Mouse (Mus musculus) lung, postnatal 10 days (tissue): ENCODE results near the gene Dip2c.
A peak's percentile ranks its signal among the peaks of the same experiment; 100 is the strongest.

Source experiments
- DNase-seq: peaks from one replicate; pipeline ENCODE4 v3.0.0; 2021

The Dip2c gene

DNA sequence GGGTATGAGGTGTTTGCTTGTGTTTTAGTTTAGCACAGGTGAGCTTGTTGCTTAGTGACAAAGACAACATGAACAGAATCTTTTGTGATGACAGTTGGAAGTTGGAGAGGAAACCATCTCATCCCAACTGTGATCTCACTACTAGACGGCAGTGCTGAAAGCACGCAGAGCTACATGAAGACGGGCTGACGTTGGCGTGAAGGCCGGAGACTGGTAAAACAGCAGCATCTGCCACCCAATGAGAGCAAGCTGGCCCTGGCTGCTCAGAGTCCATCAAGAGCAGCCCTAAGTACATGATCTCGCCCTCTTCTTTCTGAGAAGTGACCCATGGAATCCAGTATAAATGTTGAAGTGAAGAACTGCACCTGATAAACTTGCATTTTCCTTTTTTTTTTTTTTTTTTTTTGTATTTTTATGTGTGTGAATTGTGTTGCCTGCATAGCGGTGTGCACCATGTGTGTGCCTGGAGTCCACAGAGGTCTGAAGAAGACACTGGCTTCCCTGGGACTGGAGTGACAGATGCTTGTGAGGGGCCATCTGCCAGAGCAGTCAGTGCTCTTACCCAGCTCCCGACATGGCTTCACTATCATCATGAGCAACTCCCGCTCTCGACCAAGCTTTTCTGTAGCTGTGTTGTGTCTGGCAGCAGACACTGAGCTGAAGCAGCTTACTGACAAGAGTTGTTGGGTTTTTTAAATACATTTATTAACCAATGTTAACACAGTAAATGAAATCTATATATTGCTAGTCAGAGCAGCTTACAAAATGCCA, 408.0 kb downstream of the Dip2c start:
- no peak for DNase-seq

DNA sequence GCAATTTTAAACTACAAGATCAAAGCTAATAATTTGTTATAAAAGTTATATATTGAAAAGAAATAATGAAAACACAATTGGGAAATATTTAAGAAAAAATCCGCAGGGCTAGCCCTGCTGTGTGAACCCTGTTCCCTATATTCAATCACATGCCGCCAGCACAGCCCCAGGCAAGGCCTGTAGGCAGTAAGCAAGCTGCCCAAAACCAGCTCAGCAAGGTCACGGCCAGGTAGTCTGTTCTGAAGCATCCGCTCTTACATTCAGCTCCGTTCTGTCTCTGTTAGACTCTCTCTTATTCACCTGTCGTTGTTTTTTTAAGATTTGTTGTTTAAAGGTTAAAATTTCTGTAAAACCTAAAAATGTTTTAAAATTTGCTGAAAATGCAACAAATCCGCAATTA, 409.9 kb downstream of the Dip2c start:
- no peak for DNase-seq

- DNase-seq, result no peak
Observed at GRCm38 (mm10) chr13:9686765-9687164, 410.4 kb downstream of the Dip2c start.

DNA sequence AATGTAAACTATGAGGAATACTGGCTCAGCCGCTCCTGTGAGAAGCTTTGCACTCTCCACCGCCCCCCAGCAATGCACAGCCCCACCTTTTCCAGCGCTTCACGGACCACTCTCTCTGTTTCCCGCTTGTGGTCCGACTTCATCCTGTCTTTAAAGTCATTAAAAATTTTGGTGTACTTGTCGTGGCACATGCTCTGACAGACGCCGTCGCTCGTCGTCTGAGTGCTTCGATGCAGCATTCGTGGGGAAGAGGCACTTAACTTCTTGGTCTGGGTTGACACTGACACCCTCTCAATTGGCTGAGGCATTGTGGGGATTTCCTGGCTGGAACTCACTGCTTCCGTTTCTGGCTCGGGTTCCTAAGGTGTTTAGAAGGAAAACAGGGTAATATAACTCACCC, 413.0 kb downstream of the Dip2c start:
- DNase-seq, result no peak

GRCm38 (mm10) chr13:9692876-9693275, 416.5 kb downstream of the Dip2c start:
- DNase-seq, result no peak

DNA sequence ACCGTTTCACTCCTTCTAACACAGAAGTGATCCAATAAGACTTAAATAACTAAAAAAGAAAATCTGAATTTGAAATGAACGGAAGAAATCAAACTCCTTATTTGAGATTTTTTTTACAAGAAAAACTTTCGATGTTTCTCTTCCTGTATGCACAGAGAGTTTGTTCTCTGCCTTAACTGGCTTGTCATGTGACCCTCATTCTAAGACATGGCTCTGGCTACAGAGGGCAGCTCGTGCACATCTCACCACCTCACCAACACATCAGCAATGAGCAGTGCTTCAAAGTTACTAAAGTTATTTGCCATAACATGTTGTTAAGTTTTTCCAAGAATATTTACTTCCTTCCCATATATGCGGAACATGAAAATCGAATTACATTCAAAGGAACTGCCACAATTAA, 418.3 kb downstream of the Dip2c start:
- DNase-seq, result no peak

DNA sequence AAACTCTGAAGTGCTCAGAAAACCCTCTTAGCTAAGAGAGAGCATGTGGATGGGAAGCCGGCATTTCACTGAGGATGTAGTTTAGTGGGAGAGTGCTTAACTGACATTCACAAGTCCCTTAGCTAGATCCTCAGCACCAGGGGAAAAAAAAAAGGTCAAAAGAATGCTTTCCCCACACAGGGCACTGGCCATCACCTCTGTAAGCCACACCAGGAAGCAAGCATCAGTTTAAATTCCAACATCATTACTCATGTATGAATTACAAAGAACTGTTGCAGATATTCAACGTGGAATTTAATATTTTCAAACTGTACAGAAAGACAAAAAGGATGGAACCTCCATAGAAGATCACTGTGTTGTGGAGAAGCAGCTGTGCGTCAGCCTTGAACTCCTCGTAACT, 419.1 kb downstream of the Dip2c start:
- no peak for DNase-seq

- DNase-seq, result peak; percentile 65
Observed at GRCm38 (mm10) chr13:9695809-9696208, 419.5 kb downstream of the Dip2c start.

GRCm38 (mm10) chr13:9697340-9697739, 421.0 kb downstream of the Dip2c start:
- no peak for DNase-seq

GRCm38 (mm10) chr13:9702615-9703235, 426.4 kb downstream of the Dip2c start:
- no peak for DNase-seq

GRCm38 (mm10) chr13:9706720-9707119, 430.4 kb downstream of the Dip2c start:
- peak; percentile 12 for DNase-seq

DNA sequence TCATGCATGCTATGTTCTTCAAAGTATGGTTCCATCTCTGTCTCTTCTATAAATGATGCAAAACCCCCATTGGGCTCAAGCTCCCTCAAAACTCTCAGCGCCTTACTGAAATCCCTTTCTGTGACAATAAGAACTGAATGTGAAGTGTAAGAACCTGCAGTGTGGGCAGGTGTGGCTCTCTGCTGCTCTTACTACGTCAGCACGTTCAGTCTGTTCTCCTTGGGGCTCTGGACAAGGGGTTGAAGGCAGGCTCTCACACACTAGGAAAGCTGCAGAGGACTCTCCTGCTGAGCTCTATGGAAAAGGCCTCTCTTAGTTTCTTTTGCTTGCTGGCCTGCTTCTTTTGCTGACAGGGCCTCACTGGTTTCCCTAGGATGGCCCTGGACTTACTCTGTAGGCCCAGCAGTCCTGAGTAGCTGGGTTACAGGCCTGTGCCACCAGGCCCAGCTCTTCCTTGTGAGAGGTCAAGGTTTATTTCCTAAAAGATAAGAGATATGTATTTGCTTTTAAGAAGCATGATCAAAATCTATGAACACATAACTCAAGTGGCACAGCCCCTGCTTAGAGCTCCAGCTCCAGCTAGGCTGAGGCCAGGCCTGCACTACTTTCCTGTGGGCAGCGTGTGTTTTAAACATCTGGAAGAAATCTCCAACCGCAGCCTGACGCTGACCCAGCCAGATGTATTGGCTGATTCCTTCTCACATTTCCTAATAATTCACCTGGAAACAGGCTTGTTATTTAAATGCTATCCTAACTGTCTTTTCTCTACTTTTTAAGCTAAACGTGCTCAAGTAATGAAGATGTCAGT, 432.3 kb downstream of the Dip2c start:
- DNase-seq, result no peak

GRCm38 (mm10) chr13:9712409-9712808, 436.1 kb downstream of the Dip2c start:
- DNase-seq, result no peak

DNA sequence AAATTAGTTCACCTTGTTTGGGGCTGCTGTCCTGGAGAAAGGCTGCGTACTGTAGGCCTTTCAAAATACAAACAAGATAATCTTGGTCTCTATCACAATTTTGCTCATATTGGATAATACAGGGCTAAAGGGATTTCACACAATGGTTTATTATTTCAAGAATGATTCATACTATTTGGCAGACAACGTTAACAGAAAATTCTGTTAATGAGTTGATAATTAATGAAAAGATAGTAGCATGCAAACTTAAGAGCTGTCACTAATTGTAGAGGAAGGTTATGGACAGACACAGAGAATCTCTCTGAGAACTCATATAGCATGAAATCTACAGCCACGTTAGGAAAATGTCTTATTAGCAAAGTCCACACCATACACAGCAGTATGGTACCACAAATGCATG, 436.6 kb downstream of the Dip2c start:
- no peak for DNase-seq

- no peak for DNase-seq
Observed at GRCm38 (mm10) chr13:9713462-9714134, 437.3 kb downstream of the Dip2c start.

DNA sequence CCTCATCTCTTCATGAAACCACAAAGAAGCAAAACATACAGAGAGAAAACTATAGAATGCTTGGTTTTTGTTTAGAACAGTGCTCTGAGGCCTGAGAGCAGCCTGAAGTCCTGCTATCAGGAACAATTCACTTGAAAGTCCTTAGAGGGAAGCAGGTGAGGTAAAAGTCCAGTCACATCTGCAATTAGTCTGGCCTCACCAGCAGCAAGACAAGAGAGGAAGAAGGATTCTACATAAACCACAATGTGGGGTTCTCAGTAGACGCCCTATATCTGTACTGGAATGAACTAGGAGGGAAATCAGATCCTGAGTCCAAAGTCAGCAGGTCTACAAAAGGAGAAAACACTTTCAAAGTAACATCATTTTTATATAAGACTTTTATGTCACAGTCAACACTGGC, 438.9 kb downstream of the Dip2c start:
- no peak for DNase-seq
